Mouse (Mus musculus): ENCODE data around the gene Slf2.

DNA sequence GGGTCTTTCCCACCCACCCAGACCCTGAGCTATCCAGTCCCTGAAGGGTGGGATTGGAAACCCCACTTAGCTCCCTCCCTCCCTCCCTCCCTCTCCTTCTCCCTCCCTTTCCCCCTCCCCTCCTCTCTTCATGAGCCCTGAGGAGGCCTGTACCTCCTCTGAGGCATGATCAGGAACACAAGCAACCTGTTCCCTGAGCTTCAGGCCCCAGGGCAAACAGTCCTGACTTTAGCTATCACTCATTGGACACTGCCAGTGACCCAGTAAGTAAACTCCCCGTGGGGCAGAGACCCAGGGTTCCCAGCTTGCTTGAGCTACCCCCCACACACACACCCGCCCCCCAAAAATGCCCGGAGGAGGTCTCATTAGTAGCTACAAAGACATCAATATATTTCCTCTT, 29.9 kb upstream of the Slf2 start:
- no peak for TF ChIP-seq CTCF (IDR thresholded peaks at IDR 0.05; ENCODE audit: low read depth)
- TF ChIP-seq EP300 (IDR thresholded peaks at IDR 0.05; ENCODE audit: low read depth): no peak
